Mouse (Mus musculus): Measurements from ENCODE around the gene Nf1. TPM values are rescaled to one million over a fixed set of nuclear protein-coding genes. Genes with fewer than 3 reads are reported as not detected.

The Nf1 gene
- polyA plus RNA-seq, 1 experiment from 2014 or later, result 7.0 TPM

DNA sequence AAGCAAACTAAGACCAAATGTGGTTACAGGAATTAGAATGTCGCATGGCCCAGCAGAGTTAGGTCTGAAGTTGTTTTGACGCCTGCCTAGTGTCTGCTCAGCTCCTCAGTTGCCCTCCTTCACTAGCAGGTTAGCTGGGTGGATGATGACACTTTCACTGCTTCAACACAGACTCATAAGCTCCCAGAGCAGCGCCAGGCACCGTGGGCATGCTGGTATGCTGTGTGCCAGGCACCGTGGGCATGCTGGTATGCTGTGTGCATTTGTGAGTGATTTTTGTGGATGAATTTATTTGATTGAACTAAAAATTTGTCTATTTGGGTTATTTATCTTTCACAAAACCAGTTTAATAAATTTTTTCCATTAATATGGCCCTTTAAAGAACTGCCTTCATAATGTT is 83.0 kb downstream of the Nf1 start:
- Histone ChIP-seq H3K4me3 (no peak overlapping the region), H3K4me2 (no peak overlapping the region), H3K27me3 (replicated peaks) (no peaks in the 10 kb centered on the region), H3K36me3 (replicated peaks) (no peaks in the 10 kb centered on the region), H3K9me3 (no peaks in the 10 kb centered on the region), H3K4me1 (no peaks in the 10 kb centered on the region), H3K27ac (no peak overlapping the region), H3K9ac (no peak overlapping the region)
- ATAC-seq (replicated peaks), result no peak
- WGBS, result 93% methylated on average over 5 of the region's 5 CpGs

DNA sequence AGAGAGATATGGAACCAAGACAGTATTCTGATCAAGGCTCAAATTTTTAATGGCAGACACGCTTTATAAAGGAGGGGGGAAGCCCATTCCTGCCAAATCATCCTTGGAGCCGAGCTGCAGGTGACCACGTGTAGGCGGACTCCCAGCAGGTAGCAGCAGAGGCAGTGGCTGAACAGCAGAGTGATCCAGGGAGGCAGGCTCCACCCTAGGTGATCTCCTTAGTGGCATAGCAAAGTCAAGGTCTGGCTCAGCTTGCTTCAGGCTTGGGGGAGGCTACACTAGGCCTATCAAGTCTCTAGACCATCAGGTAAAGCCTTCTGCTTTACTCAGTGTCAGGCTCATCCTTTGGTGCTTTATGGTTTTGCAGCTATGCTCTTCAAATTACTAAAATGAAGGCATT is 87.1 kb downstream of the Nf1 start:
- 64% methylated on average over 4 of the region's 4 CpGs for WGBS
- no peak overlapping the region for H3K27ac ChIP-seq
- no peaks in the 10 kb centered on the region for H3K4me1 ChIP-seq

DNA sequence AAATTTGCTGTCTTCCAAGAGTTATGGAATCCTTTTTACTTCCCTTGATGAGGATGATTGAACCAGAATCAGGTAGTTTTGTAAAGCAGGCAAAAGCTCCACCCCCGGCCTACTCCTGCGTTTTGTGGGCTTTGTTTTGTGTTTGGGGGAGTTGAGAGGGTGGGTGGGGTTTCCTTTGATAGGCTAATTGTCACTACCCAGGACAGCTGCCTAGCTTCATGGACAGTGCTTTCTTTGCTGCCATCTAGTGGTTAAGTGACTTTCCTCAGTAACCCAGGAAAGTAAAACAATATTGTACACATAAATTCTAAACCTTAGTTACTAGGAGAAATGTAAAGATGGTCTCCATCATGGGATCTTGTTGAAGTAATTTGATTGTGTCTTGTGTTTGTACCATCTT is 88.1 kb downstream of the Nf1 start:
- no peak overlapping the region for H3K27ac ChIP-seq
- no peak overlapping the region for H3K9ac ChIP-seq
- no peaks in the 10 kb centered on the region for H3K9me3 ChIP-seq
- WGBS, result 3% methylated on average over 2 of the region's 2 CpGs
- no peaks in the 10 kb centered on the region for H3K4me1 ChIP-seq
- ATAC-seq (replicated peaks), result no peak
- no peaks in the 10 kb centered on the region for H3K27me3 ChIP-seq (replicated peaks)
- no peaks in the 10 kb centered on the region for H3K36me3 ChIP-seq (replicated peaks)
- no peak overlapping the region for H3K4me3 ChIP-seq
- no peak overlapping the region for H3K4me2 ChIP-seq

More for the DNA sequence above, 87.1 kb downstream of the Nf1 start:
- Histone ChIP-seq H3K9ac (no peak overlapping the region), H3K36me3 (replicated peaks) (no peaks in the 10 kb centered on the region), H3K4me2 (no peak overlapping the region), H3K9me3 (no peaks in the 10 kb centered on the region), H3K27me3 (replicated peaks) (no peaks in the 10 kb centered on the region), H3K4me3 (no peak overlapping the region)
- ATAC-seq (replicated peaks), result no peak

DNA sequence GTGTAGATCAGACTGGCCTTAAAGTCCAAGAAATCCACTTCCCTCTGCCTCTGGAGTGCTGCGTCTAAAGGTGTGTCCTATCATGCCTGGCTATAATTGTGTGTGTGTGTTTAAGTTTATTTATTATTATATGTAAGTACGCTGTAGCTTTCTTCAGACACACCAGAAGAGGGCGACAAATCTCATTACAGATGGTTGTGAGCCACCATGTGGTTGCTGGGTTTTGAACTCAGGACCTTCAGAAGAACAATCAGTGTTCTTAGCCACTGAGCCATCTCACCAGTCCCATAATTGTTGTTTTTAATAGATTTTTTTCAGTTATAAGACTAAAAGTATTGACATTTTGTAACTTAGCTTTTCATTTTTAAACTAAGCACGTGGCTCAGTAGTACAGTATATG is 95.8 kb downstream of the Nf1 start:
- 94% methylated on average over 4 of the region's 4 CpGs for WGBS
- Histone ChIP-seq H3K4me3 (no peak overlapping the region), H3K27ac (no peak overlapping the region), H3K4me2 (no peak overlapping the region), H3K27me3 (replicated peaks) (no peaks in the 10 kb centered on the region), H3K4me1 (no peaks in the 10 kb centered on the region), H3K9me3 (no peaks in the 10 kb centered on the region), H3K36me3 (replicated peaks) (no peaks in the 10 kb centered on the region; the same call in 1 of the 2 replicates), H3K9ac (no peak overlapping the region)
- ATAC-seq (replicated peaks), result no peak

DNA sequence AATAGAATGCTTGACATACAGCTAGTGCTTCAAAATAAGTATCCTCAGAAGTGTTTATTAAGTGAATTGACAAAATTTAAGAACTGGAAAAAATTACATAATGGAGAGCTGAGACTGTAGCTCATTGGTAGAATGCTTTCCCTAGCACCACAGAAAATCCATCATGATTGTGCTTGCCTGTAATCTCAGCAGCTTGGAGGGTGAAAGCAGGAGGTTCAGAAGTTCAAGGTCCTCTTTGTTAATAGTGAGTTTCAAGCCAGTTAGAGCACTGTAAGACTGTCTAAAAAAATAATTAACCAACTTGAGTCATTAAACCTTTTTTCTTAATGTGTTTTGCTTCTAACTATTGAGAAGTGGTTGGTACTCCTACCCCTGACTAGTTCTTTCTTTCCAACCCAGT is 108.9 kb downstream of the Nf1 start:
- Histone ChIP-seq H3K27ac (no peak overlapping the region), H3K27me3 (replicated peaks) (no peaks in the 10 kb centered on the region), H3K4me3 (no peak overlapping the region), H3K9ac (no peak overlapping the region), H3K36me3 (replicated peaks) (peaks cover 14% of the 10 kb centered on the region; the same call in 1 of the 2 replicates), H3K4me2 (no peak overlapping the region), H3K9me3 (no peaks in the 10 kb centered on the region), H3K4me1 (no peaks in the 10 kb centered on the region)
- no peak for ATAC-seq (replicated peaks)

DNA sequence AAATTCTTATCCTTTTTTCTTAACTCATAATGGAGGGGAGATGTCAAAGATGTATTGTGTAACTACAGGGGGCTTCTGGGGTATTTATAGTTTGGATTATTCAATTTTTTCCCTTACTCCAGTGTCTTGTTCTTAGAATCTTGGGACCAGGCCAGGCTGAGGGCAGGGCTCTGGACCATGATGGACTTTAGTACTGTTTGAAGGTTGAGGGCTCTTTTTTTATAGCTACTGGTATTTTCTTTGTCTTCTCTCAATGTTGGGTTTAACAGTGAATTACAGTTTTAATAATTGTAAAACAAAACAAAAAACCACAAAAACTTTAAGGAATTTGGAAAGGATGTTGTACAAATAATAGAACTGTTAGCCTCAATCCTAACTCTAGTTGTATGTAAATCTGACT is 113.5 kb downstream of the Nf1 start:
- no peak overlapping the region for H3K4me3 ChIP-seq
- H3K4me2 ChIP-seq, result no peak overlapping the region
- no peak for ATAC-seq (replicated peaks)
- H3K9me3 ChIP-seq, result no peaks in the 10 kb centered on the region
- peaks cover 14% of the 10 kb centered on the region; the same call in 1 of the 2 replicates for H3K36me3 ChIP-seq (replicated peaks)
- H3K4me1 ChIP-seq, result no peaks in the 10 kb centered on the region
- no peak overlapping the region for H3K27ac ChIP-seq
- no peaks in the 10 kb centered on the region for H3K27me3 ChIP-seq (replicated peaks)
- H3K9ac ChIP-seq, result no peak overlapping the region

DNA sequence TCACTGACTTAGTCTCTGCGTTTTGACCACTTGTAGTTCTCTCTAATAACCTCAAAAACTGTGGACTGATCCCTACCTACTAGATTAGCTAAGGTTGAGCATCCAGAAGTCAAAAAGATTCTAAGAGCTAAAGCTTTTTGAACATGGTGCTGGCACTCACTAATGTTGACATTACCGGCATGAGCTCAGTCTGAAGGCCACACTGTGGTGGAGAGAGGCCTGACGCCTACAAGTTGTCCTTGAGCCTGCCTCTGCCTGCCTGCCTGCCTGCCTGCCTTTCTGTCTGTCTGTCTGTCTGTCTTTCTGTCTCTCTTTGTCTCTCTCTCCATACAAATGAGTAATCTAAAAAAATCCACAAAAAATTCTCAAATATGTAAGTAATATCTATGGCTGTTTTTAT is 118.4 kb downstream of the Nf1 start:
- H3K27ac ChIP-seq, result no peak overlapping the region
- H3K4me1 ChIP-seq, result no peaks in the 10 kb centered on the region
- H3K9ac ChIP-seq, result no peak overlapping the region
- H3K27me3 ChIP-seq (replicated peaks), result no peaks in the 10 kb centered on the region
- WGBS, result 87% methylated on average over 3 of the region's 3 CpGs
- no peak for ATAC-seq (replicated peaks)
- no peaks in the 10 kb centered on the region for H3K9me3 ChIP-seq
- no peak overlapping the region for H3K4me3 ChIP-seq
- H3K4me2 ChIP-seq, result no peak overlapping the region
- peaks cover 9% of the 10 kb centered on the region; the same call in 1 of the 2 replicates for H3K36me3 ChIP-seq (replicated peaks)

DNA sequence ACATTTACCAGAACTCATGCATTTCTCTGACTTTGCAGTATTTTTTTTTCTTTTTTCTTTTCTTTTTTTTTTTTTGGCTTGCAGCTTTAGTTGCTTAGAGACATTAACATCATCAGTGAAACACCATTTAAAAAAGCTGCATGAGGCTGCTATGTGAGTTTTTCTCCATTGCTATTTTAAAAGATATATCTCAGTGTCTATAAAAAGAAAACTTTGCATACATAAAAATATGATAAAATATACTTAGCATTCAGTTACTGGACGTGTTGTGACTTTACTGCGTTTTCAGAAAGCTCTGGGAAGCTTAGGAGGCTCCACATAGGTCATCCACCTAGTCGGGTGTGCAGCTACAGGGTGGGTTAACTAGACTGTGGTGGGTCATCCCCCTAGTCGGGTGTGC is 120.4 kb downstream of the Nf1 start:
- H3K27me3 ChIP-seq (replicated peaks), result no peaks in the 10 kb centered on the region

DNA sequence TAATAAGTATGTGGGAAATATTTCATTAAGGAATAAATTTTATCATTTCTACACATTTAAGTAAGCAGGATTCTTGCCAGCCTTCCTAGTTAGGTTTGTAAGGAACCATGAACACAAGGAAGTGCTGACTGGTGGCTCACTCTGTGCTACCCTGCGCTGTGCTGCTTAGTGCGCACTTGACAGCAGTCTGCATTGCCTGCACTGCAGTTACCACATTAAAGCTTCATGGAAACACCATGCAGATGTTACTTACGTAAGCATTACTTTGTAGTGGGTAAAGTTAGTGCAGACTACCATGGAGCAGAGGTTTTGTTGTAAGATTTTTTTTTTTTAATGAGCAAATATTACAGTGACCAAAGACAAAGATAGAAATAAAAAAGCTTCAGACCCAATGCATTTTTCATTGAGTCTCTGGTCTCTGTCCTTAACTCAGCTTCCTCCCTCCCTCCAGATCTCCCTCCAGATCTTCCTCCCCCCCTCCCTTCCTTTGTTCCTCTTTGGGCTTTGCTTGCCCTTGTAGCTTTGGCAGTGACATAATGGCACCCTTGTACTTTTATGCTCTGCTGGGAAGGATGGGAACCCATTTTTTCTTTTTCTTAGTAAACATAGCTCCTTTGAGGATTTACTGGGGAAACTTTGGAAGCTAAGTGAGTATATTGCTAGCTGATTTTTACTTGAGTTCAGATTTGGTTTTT is 121.4 kb downstream of the Nf1 start:
- Histone ChIP-seq H3K9ac (no peak overlapping the region), H3K4me1 (no peaks in the 10 kb centered on the region), H3K4me2 (no peak overlapping the region), H3K27ac (no peak overlapping the region), H3K4me3 (no peak overlapping the region), H3K9me3 (no peaks in the 10 kb centered on the region), H3K36me3 (replicated peaks) (peaks cover 5% of the 10 kb centered on the region; the same call in 1 of the 2 replicates), H3K27me3 (replicated peaks) (no peaks in the 10 kb centered on the region)
- ATAC-seq (replicated peaks), result no peak
- WGBS, result 92% methylated on average over 3 of the region's 3 CpGs

More for the DNA sequence above, 120.4 kb downstream of the Nf1 start:
- 92% methylated on average over 4 of the region's 4 CpGs for WGBS
- H3K4me3 ChIP-seq, result no peak overlapping the region
- no peak overlapping the region for H3K4me2 ChIP-seq
- H3K9ac ChIP-seq, result no peak overlapping the region
- H3K27ac ChIP-seq, result no peak overlapping the region
- peaks cover under 1% of the 10 kb centered on the region; the same call in 1 of the 2 replicates for H3K36me3 ChIP-seq (replicated peaks)
- no peaks in the 10 kb centered on the region for H3K9me3 ChIP-seq
- H3K4me1 ChIP-seq, result no peaks in the 10 kb centered on the region
- no peak for ATAC-seq (replicated peaks)

DNA sequence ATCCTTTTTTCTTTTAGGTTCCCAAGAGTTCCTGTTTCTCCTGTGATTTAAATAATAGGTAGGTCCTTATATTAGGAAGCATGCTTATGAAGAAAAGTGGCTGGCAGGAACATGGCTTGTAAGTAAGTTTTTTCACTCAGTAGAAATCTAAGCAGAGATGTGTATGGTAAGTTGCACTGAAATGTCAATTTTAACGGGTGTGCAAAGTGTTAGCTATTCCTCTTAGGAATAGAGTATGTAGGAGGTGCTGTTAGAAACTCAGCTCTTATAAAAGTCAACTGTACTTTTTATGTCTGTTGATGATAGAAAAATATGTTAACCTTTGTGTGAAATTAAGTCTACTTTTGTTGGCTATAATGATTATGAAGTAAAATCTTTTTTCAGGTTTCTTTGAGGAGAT is 128.6 kb downstream of the Nf1 start:
- H3K27ac ChIP-seq, result no peak overlapping the region
- no peak overlapping the region for H3K4me2 ChIP-seq
- H3K4me1 ChIP-seq, result no peaks in the 10 kb centered on the region
- H3K4me3 ChIP-seq, result no peak overlapping the region
- WGBS, result 88% methylated on average over 1 of the region's 1 CpGs
- H3K9me3 ChIP-seq, result no peaks in the 10 kb centered on the region
- H3K9ac ChIP-seq, result no peak overlapping the region
- ATAC-seq (replicated peaks), result no peak
- peaks cover 26% of the 10 kb centered on the region; the same call in 1 of the 2 replicates for H3K36me3 ChIP-seq (replicated peaks)
- H3K27me3 ChIP-seq (replicated peaks), result no peaks in the 10 kb centered on the region

DNA sequence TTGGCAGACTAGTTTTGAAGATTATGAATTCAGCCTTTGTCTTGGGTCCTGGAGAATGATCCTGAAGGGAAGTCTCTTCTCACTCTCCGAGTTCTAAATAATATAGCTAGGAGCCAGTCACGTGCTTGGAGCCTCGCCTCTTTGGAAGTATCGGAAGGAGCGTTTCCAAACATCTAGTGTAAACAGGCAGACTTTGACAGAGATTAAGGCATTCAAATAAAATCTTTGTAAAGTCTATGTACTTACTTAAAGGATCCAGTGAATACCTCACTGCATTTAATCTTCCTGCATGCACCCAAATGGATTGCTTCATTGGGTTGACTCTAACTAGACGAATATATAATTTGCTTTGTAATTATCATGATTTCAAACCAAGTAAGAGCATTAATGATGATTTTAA is 143.9 kb downstream of the Nf1 start:
- Histone ChIP-seq H3K9ac (no peak overlapping the region), H3K27me3 (replicated peaks) (no peaks in the 10 kb centered on the region), H3K9me3 (no peaks in the 10 kb centered on the region), H3K27ac (no peak overlapping the region), H3K4me3 (no peak overlapping the region), H3K4me1 (no peaks in the 10 kb centered on the region), H3K4me2 (no peak overlapping the region), H3K36me3 (replicated peaks) (no peaks in the 10 kb centered on the region)
- WGBS, result 91% methylated on average over 6 of the region's 6 CpGs
- ATAC-seq (replicated peaks), result no peak

DNA sequence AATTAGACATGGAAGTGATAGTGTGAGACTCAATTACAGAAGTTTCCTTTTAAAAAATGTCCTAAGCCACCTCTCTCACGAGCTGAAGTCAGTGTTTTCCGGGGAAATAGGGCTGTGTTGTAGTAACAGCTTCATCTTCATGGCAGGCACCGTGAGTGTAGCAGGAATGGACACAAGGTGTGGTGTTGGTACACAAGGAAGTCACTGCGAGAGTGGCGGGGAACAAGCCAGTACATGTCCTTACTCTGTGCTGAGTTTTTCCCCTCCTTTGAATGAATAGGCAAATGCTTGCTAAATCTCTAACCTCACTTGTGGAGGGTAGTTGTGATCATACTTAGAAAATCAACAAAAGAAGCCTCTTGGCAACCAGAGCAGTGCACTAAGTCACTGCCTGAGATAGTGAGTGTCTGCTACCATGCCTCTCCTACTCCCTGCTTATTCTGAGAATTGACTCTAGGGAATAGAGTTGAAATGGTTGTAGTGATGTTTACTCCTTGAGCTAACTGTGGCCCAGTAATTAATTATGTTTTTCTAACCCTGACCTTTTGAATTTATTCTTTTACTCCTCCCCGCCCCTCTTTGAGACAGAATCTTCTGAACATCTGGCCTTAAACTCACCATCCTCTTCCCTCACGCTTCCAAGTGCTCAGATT is 144.5 kb downstream of the Nf1 start:
- H3K36me3 ChIP-seq (replicated peaks), result no peaks in the 10 kb centered on the region
- H3K9me3 ChIP-seq, result no peaks in the 10 kb centered on the region
- no peak overlapping the region for H3K4me3 ChIP-seq
- no peaks in the 10 kb centered on the region for H3K27me3 ChIP-seq (replicated peaks)
- ATAC-seq (replicated peaks), result no peak
- H3K9ac ChIP-seq, result no peak overlapping the region
- H3K4me1 ChIP-seq, result no peaks in the 10 kb centered on the region
- WGBS, result 90% methylated on average over 7 of the region's 7 CpGs
- no peak overlapping the region for H3K4me2 ChIP-seq
- H3K27ac ChIP-seq, result no peak overlapping the region

DNA sequence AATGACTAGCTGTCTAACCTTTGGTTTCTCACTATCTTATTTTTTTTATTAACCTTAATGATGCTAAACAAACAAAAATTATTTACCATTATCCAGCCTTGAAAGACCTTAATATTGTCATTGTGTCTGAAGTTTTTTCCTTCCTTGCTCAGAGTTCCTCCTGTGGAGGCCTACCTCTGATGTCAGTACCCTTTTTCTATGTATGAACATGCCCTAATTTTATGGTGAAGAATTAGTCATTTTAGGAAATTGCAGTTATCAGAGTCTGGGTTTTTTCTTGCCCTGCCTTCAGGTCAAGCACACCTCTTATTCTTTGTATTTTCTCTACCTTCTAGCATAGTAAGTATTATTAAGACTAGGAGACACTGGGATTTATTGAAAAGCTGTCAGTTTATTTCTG is 145.2 kb downstream of the Nf1 start:
- no peaks in the 10 kb centered on the region for H3K36me3 ChIP-seq (replicated peaks)
- no peaks in the 10 kb centered on the region for H3K9me3 ChIP-seq
- ATAC-seq (replicated peaks), result no peak

More for the DNA sequence above, 145.2 kb downstream of the Nf1 start:
- H3K4me1 ChIP-seq, result no peaks in the 10 kb centered on the region
- no peak overlapping the region for H3K4me3 ChIP-seq
- no peak overlapping the region for H3K4me2 ChIP-seq
- no peaks in the 10 kb centered on the region for H3K27me3 ChIP-seq (replicated peaks)
- no peak overlapping the region for H3K9ac ChIP-seq
- no peak overlapping the region for H3K27ac ChIP-seq
